Mouse (Mus musculus) brown adipose tissue, adult 24 weeks (tissue): ENCODE results near the gene Rxrb. TPM values are rescaled to one million over a fixed set of nuclear protein-coding genes. Genes with fewer than 3 reads are reported as not detected.

Experiments used
- H3K27ac ChIP-seq: fragments of 200-500 bp; replicated peaks from 2 replicates; pipeline ENCODE4 v1.5.1; 2012; ENCODE audit warnings: low read depth, mild to moderate bottlenecking, low read length
- H3K4me1 ChIP-seq: fragments of 200-500 bp; 2 replicates; pipeline ENCODE4 v1.6.1; 2012; ENCODE audit warnings: low read length, mixed read lengths; ENCODE audit not compliant: control insufficient read depth, insufficient read depth, insufficient read length
- H3K4me3 ChIP-seq: fragments of 200-500 bp; 2 replicates; pipeline ENCODE4 v1.5.1; 2012; ENCODE audit warnings: low read depth, mild to moderate bottlenecking, low read length, moderate library complexity; ENCODE audit not compliant: insufficient read depth
- polyA plus RNA-seq: library from polyadenylated mRNA; stranded (reverse); fragments of >200 nt; gene quantifications from 2 replicates; pipeline ENCODE4 v1.2.4, GENCODE M21; 2012; ENCODE audit not compliant: missing spikeins, insufficient read depth, insufficient read length

The Rxrb gene
- polyA plus RNA-seq, 1 experiment = 23.6 TPM

DNA sequence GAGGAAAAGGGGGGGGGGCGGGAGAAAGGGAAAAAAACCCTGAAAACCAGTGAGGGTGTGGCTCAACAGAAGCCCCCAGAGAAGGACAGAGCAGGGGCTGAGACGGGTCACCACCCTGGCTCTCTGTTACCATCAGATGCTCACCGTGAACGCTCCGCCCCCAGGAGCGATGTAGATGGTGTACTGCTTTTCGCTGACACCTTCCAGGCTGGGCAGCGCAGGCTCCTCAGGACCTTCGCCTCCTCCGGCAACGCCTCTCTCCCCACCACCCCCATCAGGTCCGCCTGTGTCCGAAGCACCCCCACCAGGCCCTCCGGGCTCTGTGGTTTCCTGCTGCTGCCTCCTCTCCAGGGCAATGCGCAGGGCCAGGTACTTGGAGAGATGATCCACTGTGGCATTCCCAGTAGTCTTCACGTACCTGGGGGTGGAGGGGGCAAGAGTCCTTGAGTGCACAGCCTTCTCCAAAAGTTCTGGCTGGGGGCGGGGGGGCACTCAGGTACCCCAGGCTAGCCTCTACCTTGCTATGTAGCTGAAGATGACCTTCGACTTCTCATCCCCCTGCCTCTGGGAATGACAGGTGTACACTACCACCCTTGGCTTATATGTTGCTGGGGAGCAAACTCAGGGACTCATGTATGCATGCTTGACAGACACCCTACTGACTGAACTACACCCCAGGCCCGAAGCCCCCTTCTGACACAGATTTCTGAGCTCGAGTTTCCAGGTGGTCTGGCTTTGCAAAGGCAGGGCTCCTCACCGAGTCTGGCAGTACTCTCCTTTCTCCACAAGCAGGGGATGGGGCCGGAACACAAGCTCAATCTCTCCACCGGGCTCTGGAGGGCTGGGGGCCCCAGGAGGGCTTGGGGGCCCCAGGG, 9.8 kb upstream of the Rxrb start:
- Histone ChIP-seq H3K4me1 (peaks cover under 1% of the 10 kb centered on the region; the same call in 1 of the 2 replicates), H3K4me3 (no peak overlapping the region), H3K27ac (no peak overlapping the region)

DNA sequence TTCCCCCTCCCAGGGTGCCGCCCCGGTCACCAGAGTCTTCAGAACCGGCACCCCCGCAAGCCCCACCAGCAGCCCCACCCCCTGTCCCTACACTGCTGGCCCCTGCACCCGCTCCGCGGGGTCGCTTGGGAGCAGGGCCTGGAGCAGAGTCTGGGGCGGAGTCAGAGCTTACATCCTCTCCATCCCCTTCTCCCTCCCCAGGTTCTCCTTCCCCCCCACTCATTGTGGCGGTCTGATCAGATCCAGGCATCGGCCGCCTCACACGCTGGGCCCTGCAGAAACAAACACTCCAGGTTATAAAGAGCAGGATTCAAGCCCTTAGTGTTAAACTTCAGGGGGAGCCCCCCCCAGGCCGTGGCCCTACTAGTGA, 9.2 kb upstream of the Rxrb start:
- H3K27ac ChIP-seq = no peak overlapping the region
- H3K4me1 ChIP-seq = peaks cover 6% of the 10 kb centered on the region; the same call in 1 of the 2 replicates
- no peak overlapping the region for H3K4me3 ChIP-seq

DNA sequence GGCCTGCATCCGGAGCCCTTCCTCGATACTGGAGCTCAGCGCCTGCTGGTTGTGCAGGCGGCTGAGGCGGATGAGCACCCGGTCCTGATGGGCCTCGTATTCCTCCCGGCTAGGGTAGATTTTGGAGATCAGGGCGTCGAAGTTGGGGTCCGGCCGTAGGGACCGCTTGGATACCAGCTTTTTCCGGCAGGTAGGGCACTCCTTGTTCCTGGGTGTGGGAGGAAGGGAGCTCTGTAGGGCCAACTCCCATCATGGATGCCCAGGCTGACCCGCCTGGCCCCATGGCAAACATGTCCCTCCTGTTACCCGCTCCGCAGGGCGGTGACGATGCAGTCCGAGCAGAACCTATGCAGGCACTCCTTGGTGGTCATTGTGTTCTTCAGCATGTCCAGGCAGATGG, 8.6 kb upstream of the Rxrb start:
- H3K4me3 ChIP-seq = no peak overlapping the region
- H3K4me1 ChIP-seq = peaks cover 6% of the 10 kb centered on the region; the same call in 1 of the 2 replicates
- no peak overlapping the region for H3K27ac ChIP-seq

DNA sequence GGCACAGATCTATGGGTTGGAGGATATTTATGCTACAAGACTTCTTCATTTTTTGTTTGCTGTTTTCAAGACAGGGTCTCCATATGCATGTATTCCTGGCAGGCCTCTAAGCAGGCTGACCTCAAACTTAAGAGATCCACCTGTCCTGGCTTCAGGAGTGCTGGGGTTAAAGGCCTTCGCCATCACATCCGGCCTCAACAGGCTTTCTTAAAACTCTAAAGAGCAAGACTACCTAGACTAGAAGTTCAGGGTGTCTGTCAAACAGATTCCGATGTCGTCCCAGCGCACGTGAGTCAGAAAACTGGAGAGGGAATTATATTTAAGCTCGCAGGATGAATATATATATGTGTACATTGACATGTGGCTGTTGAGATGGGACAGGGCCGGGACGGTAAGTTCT, 7.9 kb upstream of the Rxrb start:
- Histone ChIP-seq H3K4me1 (peaks cover 6% of the 10 kb centered on the region; the same call in 1 of the 2 replicates), H3K4me3 (peak overlapping the region; percentile 92), H3K27ac (no peak overlapping the region)

DNA sequence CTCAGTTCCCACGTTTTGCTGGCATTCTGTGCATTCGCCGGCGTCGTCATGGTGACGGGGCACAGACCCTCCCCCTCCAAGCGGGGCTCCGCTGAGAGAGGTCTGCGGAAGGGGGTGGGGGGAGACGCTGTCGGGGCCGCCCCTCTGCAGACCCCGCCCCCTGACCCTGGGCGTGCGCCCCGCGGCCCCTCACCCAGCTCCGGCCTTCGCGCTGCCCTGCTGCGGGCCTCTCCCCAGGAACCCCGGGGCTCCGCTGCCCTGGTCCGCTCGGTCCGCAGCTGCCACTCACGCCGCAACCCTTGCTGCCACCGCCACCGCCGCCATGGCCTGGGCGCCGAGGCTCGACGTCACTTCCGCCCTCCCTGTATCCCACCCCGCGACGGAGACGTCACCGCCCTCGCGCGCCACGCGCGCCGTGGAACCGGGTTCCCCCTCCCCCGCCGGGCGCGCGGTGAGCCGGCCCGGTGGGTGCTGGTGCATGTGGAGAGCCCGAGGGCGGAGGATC, 7.2 kb upstream of the Rxrb start, which contains the start of gene Ring1:
TSS of gene Ring1 (minus strand) at position 364 of the 505 bp plus-strand sequence.
- H3K4me1 ChIP-seq = peaks cover 6% of the 10 kb centered on the region; the same call in 1 of the 2 replicates
- H3K27ac ChIP-seq = peak within 1 kb of the TSS; percentile 85
- peak within 1 kb of the TSS; percentile 92 for H3K4me3 ChIP-seq

DNA sequence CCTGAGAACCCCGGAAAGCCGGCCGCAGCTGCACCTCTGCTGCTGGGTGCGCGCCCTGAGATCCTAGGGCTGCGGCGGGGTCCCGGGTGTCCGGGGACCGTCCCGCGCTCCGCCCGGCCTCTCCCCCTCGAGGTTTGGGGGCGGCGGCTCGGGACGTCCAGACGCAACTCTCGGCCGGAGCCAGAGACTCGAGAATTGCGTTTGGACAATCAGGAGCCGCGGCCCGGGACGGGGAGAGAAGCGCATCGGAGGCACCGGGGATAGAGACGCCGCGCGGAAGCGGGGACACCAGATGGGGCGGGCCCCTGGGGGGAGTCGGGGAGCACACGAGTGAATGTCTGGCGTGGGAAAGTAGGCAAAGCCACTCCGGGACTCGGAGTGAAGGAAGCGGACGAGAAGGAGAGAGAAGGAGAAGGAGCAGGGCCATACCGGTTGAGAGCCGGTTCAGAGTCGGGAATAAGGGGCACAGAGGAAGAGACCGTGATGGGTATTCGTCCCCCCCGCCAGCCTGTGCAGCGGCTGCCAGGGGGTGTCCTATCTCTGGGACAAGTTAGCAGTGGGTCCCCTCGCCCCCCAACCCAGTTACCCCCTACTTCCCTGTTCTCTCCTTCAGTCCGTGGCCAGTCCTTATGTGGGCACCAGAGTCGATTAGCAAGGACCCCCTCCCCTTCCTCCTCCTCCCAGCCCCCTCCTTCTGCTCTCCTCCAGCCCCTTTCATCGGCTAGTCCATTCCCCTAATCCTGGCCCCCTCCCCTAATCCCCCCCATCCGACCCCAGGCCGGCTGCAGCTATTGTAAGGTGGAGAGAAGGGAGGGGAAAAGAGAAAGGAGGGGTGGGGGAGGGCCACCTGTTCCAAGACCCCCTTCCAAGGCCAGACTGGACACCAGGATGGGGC, 6.5 kb upstream of the Rxrb start:
- peaks cover 10% of the 10 kb centered on the region; the same call in 1 of the 2 replicates for H3K4me1 ChIP-seq
- H3K27ac ChIP-seq = peak overlapping the region; percentile 85; the same call in 1 of the 2 replicates
- H3K4me3 ChIP-seq = peak overlapping the region; percentile 92

DNA sequence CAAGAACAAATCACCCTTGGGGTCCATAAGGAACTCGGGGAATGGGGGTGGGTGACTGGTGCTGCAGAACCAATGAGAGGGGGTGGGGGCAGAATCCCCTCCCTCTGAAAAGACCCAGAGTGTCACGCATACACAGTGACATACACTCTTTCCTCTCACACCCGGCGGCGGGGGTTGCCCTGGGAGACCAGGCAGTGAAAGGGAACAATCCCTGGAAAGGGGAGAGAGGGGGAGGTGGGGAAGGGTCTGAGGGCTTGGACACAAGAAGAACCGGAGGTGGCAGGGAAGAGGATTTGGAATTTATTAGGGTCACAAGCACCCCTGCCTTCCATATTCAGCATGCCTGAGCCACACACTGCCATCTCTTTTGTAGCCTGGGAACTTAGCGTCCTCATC, 5.9 kb upstream of the Rxrb start:
- no peak overlapping the region for H3K27ac ChIP-seq
- H3K4me1 ChIP-seq = peaks cover 17% of the 10 kb centered on the region; the same call in 1 of the 2 replicates
- H3K4me3 ChIP-seq = peak overlapping the region; percentile 82; the same call in 1 of the 2 replicates

DNA sequence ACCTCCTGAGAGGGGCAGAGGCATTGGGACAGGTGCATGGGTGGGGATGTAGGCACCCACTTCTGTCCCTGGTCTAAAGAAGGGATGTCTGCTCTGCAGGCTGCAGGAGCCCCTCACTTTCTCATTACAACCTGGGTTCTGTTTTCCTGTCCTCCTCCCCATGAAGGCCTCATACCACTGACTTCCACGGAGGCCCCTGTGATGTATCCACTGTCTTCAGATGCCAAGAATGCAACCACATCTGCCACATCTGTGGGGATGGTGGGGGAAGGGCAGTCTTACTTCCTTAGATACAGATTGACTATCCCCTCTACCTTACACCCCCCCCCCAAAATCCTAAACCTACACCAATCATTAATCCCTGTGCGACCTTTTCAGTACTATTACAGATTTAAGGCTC, 5.4 kb upstream of the Rxrb start:
- H3K4me1 ChIP-seq = peaks cover 18% of the 10 kb centered on the region; the same call in 1 of the 2 replicates
- peak overlapping the region; percentile 82; the same call in 1 of the 2 replicates for H3K4me3 ChIP-seq
- H3K27ac ChIP-seq = no peak overlapping the region

DNA sequence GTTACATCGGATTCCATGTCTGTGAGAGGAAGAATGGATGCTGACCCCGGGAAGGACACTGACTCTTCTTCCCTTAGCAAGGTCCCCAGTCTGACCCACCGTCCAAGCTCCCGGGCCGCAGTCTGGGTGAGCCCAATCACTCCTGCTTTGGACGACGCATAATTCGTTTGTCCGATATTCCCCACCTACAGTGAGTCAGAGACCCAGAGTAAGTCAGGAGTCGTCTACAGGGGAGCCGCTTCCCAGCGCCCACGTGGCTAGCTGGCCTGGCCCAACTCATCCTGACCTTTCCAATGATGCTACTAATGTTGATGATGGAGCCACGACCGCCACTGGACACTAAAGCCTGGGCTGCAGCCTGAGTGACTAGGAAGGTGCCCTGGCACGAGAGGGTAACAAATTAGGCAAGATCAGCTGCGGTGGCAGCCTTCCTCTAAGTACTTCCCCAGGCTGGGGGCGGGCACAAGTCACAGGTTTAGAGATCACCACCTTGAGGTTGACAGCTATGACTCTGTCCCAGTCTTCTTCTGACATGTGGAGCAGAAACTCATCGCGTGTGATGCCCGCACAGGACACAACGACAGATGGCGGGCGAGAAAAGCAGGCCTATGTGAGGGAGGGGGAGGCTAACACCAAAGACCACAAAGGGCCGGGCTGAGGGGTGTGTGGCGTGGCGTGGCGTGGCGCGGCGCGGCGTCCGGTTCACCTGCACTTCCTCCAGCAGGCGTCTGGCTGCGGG, 4.5 kb upstream of the Rxrb start:
- H3K27ac ChIP-seq = 0 out of 2 replicates have a peak overlapping the region, but pooled peaks have one; percentile 58
- peak overlapping the region; percentile 82 for H3K4me3 ChIP-seq
- peaks cover 18% of the 10 kb centered on the region; the same call in 1 of the 2 replicates for H3K4me1 ChIP-seq

DNA sequence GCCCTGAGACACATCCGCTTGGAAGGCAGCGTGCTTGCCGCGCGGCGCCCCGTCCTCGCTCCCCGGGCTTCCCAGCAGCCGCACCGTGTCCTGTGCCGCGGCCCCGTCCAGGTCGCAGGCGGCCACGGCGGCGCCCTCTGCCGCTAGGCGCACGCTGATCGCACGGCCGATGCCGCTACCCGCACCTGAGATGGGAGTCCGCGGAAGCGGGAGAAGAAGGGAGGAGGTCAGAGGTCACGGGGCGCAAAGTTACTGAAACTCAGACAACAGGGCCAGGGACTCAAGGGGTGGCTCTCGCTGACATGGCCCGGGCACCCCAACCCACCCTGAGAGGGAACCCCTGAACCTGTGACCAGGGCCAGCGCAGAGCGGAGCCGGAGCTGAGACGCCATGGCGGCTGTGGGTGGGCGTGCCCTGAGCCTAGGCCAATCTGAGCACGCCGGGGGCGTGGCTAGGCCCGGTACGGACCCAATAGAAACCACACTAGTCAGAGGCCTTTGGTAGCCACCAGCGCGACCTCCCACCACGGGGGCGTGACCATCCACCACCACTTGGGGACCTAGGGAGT, 3.9 kb upstream of the Rxrb start, which contains the start of gene H2-Ke6:
TSS of gene H2-Ke6 (minus strand) at position 405 of the 568 bp plus-strand sequence.
- Histone ChIP-seq H3K4me3 (peak within 1 kb of the TSS; percentile 82), H3K4me1 (peaks cover 18% of the 10 kb centered on the region; the same call in 1 of the 2 replicates), H3K27ac (peak within 1 kb of the TSS; percentile 58)

DNA sequence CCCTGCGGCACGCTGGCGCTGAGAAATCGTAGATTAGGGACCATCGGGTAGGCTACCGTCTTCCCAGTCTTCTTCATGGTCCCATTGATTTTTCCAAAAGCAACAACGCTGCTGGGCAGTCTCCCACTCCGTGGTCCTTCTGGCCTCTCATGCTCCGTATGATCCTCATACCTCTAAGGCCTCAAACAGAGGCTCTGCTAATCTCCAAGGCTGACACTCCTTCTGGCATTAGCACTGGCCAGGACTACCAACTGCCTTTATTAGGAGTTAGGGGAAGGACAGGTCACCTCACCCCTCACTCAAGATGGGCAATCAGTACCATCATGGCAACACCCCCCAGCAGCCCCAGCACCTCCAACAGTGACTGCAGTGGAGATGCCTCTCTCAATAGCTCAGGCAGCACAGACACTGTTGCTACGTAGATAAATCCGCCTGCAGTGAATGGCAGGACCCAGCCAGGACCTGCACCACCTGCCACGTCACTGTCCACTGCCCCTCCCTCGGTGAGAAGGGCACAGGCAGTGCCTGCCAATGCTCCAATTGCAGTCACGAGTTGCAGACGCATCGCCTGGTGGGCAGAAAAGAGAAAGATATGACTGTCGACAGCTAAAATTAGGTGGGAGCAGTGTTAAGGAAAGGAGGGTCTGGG, 3.0 kb upstream of the Rxrb start:
- H3K4me1 ChIP-seq = peaks cover 18% of the 10 kb centered on the region; the same call in 1 of the 2 replicates
- H3K4me3 ChIP-seq = no peak overlapping the region
- no peak overlapping the region for H3K27ac ChIP-seq

DNA sequence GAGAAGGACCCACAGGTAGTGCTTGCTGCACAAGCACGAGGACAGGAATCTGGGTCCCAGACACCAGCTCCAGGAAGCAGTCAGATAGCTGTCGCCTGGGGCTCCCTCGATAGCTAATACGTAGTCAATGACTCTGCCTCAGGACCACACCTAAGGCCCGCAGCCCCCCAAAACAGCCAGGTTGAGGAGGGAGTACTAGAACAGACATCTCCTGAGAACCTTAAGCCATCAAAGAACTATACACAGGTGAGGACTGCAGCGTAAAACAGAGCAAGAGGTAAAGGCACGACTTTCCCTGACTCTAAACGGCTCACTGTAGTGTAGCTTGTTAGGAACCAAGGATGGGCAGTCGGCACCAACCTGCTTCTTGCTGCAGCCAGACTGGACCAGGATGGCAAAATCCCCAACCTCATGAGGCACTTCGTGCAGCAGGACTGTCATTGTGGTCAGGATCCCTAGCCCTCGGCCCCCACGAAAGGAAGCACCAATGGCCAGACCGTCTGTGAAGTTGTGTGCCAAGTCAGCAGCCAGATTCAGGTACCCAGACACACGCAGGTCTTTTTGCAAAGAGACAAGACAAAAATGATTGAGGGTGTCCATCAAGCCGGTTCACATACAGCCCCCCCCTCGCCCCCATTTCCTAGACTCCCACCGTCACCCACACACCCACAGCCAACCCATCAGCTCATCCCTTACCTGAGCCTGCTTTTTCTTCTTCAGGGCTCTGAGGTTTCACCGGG, 2.3 kb upstream of the Rxrb start:
- no peak overlapping the region for H3K4me3 ChIP-seq
- no peak overlapping the region for H3K27ac ChIP-seq
- H3K4me1 ChIP-seq = peaks cover 18% of the 10 kb centered on the region; the same call in 1 of the 2 replicates
